Mouse (Mus musculus) erythroblast, embryonic 14.5 days (primary cell): ENCODE results near the gene Slfn8.

Experiments
- GATA1 ChIP-seq: IDR thresholded peaks from 2 replicates; pipeline ENCODE4 v1.6.1; 2012; ENCODE audit warnings: low read length, inconsistent platforms, mixed read lengths
- TAL1 ChIP-seq: IDR thresholded peaks from 3 replicates; pipeline ENCODE4 v1.6.1; 2012; ENCODE audit warnings: low read length, inconsistent platforms, mixed read lengths

DNA sequence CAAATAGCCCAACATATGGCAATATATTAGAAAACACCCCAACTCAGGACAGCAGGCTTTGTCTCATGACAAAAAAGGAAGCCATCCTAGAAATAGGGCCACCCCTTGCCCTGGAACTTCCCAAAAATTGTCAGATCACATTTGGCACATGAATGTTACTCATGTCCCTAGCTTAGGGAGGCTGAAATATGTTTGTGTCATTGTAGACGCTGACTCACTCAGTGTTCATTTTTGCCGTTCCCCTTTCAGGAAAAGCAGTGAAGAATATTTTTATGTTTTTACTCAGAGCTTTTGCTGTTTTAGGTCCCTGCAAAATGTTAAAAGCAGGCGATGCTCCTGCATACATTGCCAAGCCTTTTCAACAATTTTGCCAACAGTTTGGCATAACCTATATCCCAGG lies 25.0 kb upstream of the Slfn8 start:
- no peak for TF ChIP-seq GATA1
- no peak for TF ChIP-seq TAL1
